ENCODE assay signal across 8 mouse cellular contexts in the genomic region with DNA sequence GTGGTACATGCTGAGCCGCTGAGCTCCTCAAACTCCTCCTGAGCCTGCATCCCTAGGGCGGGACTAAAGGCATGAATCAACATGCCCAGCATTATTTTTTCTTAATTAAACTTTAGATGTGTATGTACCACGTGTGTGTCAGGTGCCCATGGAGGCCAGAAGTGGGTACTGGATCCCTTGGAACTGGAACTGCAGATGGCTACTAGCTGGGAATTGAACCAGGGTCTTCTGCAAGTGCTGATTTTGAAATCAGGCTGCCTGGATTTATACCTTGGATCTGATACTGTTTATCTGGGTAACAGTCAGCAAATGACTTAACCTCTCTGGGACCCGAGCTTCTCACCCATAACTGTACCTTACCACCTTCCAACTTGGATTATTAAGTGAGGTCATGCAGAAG. TPM values are rescaled to one million over a fixed set of nuclear protein-coding genes. Genes with fewer than 3 reads are reported as not detected.
DNase-seq lines count a peak whose midpoint lies in the region; ATAC-seq and TF ChIP-seq lines count a peak whose summit lies in the region.

No protein-coding gene starts in this region.

- peak overlapping the region; percentile 96; the same call in 1 of the 2 replicates for H3K27ac ChIP-seq in heart, postnatal 0 days (ENCODE audit: low read depth)
- H3K27ac ChIP-seq in embryonic facial prominence, embryonic 10.5 days (replicated peaks) = peak overlapping the region; percentile 96; the same call in 1 of the 2 replicates
- peak overlapping the region; percentile 99 for H3K27ac ChIP-seq in intestine, embryonic 16.5 days (ENCODE audit: low read length)
- H3K27ac ChIP-seq in midbrain, postnatal 0 days (ENCODE audit: low read depth, low read length) = peak overlapping the region; percentile 97; the same call in 1 of the 2 replicates

- H3K27me3 ChIP-seq in heart, postnatal 0 days (ENCODE audit: control insufficient read depth, insufficient read depth, low read length) = no peaks in the 10 kb centered on the region
- no peaks in the 10 kb centered on the region for H3K27me3 ChIP-seq in embryonic facial prominence, embryonic 10.5 days (replicated peaks; ENCODE audit: low read depth, poor library complexity, severe bottlenecking)
- no peaks in the 10 kb centered on the region for H3K27me3 ChIP-seq in intestine, embryonic 16.5 days (replicated peaks; ENCODE audit: control insufficient read depth, insufficient read depth, low read length)
- H3K27me3 ChIP-seq in midbrain, postnatal 0 days (ENCODE audit: insufficient read depth, low read length) = no peaks in the 10 kb centered on the region

- no peaks in the 10 kb centered on the region for H3K9me3 ChIP-seq in heart, postnatal 0 days (replicated peaks; ENCODE audit: control insufficient read depth, low read length)
- no peaks in the 10 kb centered on the region for H3K9me3 ChIP-seq in embryonic facial prominence, embryonic 10.5 days
- H3K9me3 ChIP-seq in intestine, embryonic 16.5 days (ENCODE audit: control insufficient read depth, low read length) = no peaks in the 10 kb centered on the region
- H3K9me3 ChIP-seq in midbrain, postnatal 0 days (ENCODE audit: low read length) = no peaks in the 10 kb centered on the region

- peak overlapping the region; percentile 82 for H3K4me2 ChIP-seq in heart, postnatal 0 days (ENCODE audit: low read depth, low read length)
- peak overlapping the region; percentile 60 for H3K4me2 ChIP-seq in intestine, embryonic 16.5 days (ENCODE audit: low read depth, low read length)
- H3K4me2 ChIP-seq in midbrain, postnatal 0 days (ENCODE audit: low read depth, low read length, poor library complexity, severe bottlenecking) = peak overlapping the region; percentile 62

- TF ChIP-seq CTCF in heart, postnatal 0 days (IDR thresholded peaks at IDR 0.05; ENCODE audit: low read depth) = no peak
- no peak for TF ChIP-seq CTCF in midbrain, postnatal 0 days (IDR thresholded peaks at IDR 0.05)

- WGBS in heart, postnatal 0 days = 58% methylated on average over 4 of the region's 4 CpGs
- WGBS in embryonic facial prominence, embryonic 10.5 days = 70% methylated on average over 4 of the region's 4 CpGs
- WGBS in intestine, embryonic 16.5 days = 49% methylated on average over 4 of the region's 4 CpGs
- WGBS in midbrain, postnatal 0 days = 67% methylated on average over 4 of the region's 4 CpGs

- ATAC-seq in heart, postnatal 0 days (ENCODE audit: insufficient read depth, low read depth) = no peak
- ATAC-seq in intestine, embryonic 16.5 days = no peak
- ATAC-seq in midbrain, postnatal 0 days (ENCODE audit: low FRiP score) = no peak

- peak overlapping the region; percentile 83 for H3K9ac ChIP-seq in heart, postnatal 0 days (replicated peaks; ENCODE audit: low read depth, low read length)
- peak overlapping the region; percentile 90 for H3K9ac ChIP-seq in intestine, embryonic 16.5 days (ENCODE audit: low read depth, low read length)
- peak overlapping the region; percentile 91 for H3K9ac ChIP-seq in midbrain, postnatal 0 days (replicated peaks; ENCODE audit: low read length, poor library complexity, severe bottlenecking)

- peaks cover 22% of the 10 kb centered on the region for H3K4me1 ChIP-seq in heart, postnatal 0 days (ENCODE audit: control insufficient read depth, insufficient read depth)
- H3K4me1 ChIP-seq in embryonic facial prominence, embryonic 10.5 days = peaks cover 25% of the 10 kb centered on the region
- H3K4me1 ChIP-seq in intestine, embryonic 16.5 days (ENCODE audit: control insufficient read depth, insufficient read depth, low read length) = peaks cover 13% of the 10 kb centered on the region
- peaks cover 10% of the 10 kb centered on the region; the same call in 1 of the 2 replicates for H3K4me1 ChIP-seq in midbrain, postnatal 0 days (ENCODE audit: insufficient read depth, low read length)

- DNase-seq in heart, postnatal 0 days (ENCODE audit: low spot score) = no peak
- DNase-seq in heart, adult 9 months (ENCODE audit: low spot score in 2 of 2) = no peak
- DNase-seq in embryonic facial prominence, embryonic 10.5 days (ENCODE audit: low spot score) = no peak
- no peak for DNase-seq in midbrain, postnatal 0 days (ENCODE audit: low spot score)
- no peak for DNase-seq in adrenal gland, postnatal 25 days
- no peak for DNase-seq in gastrocnemius, adult 8-10 months (ENCODE audit: low spot score in 2 of 2)
- DNase-seq in cerebellum, adult 11 months = no peak

- H3K36me3 ChIP-seq in heart, postnatal 0 days (replicated peaks; ENCODE audit: control insufficient read depth, insufficient read depth, low read length) = peaks cover 30% of the 10 kb centered on the region
- H3K36me3 ChIP-seq in embryonic facial prominence, embryonic 10.5 days (replicated peaks) = peaks cover 32% of the 10 kb centered on the region
- peaks cover 3% of the 10 kb centered on the region; the same call in 1 of the 2 replicates for H3K36me3 ChIP-seq in intestine, embryonic 16.5 days (ENCODE audit: control insufficient read depth, insufficient read depth, low read length)
- peaks cover 11% of the 10 kb centered on the region; the same call in 1 of the 2 replicates for H3K36me3 ChIP-seq in midbrain, postnatal 0 days (ENCODE audit: insufficient read depth, low read length)

- TF ChIP-seq EP300 in heart, postnatal 0 days (IDR thresholded peaks at IDR 0.05; ENCODE audit: low read depth) = no peak

- H3K4me3 ChIP-seq in heart, postnatal 0 days (ENCODE audit: low read depth, low read length) = peak overlapping the region; percentile 96
- peak overlapping the region; percentile 83 for H3K4me3 ChIP-seq in embryonic facial prominence, embryonic 10.5 days
- H3K4me3 ChIP-seq in intestine, embryonic 16.5 days (ENCODE audit: low read length) = peak overlapping the region; percentile 59
- H3K4me3 ChIP-seq in midbrain, postnatal 0 days (ENCODE audit: low read depth, low read length) = peak overlapping the region; percentile 69

RNA-seq across cellular contexts. Expression of a gene that starts 1.1 kb away (rescaled TPM):
- 38.3 and 66.4 TPM in 2 replicates for total RNA-seq in heart, postnatal 0 days (2014; rRNA removed; ENCODE audit: low replicate concordance)
- 40.9 and 41.5 TPM in 2 replicates for polyA plus RNA-seq in heart, postnatal 0 days (2015; fragmentation: Nextera tagmentation; extraction: Ambion mirVana)
- 125 and 127 TPM in 2 replicates for polyA plus RNA-seq in embryonic facial prominence, embryonic 10.5 days (2016; fragmentation: Nextera tagmentation; extraction: Ambion mirVana)
- 211 and 225 TPM in 2 replicates for polyA plus RNA-seq in intestine, embryonic 16.5 days (2015; fragmentation: Nextera tagmentation; extraction: Ambion mirVana)
- total RNA-seq in midbrain, postnatal 0 days (2014; rRNA removed) = 111 and 133 TPM in 2 replicates
- polyA plus RNA-seq in midbrain, postnatal 0 days (2015; fragmentation: Nextera tagmentation; extraction: Ambion mirVana) = 212 and 223 TPM in 2 replicates
- total RNA-seq in adrenal gland, postnatal 25 days (2021) = 269 and 403 TPM in 2 replicates
- total RNA-seq in gastrocnemius, adult 8-10 months (2022) = 10 to 100 TPM; 29.7 to 37.0 (median 31.1) TPM

RNA-seq across cellular contexts. Expression of a gene that starts 13.6 kb away (rescaled TPM):
- 40.8 and 45.8 TPM in 2 replicates for total RNA-seq in heart, postnatal 0 days (2014; rRNA removed; ENCODE audit: low replicate concordance)
- polyA plus RNA-seq in heart, postnatal 0 days (2015; fragmentation: Nextera tagmentation; extraction: Ambion mirVana) = 35.4 and 36.6 TPM in 2 replicates
- polyA plus RNA-seq in embryonic facial prominence, embryonic 10.5 days (2016; fragmentation: Nextera tagmentation; extraction: Ambion mirVana) = 117 and 127 TPM in 2 replicates
- polyA plus RNA-seq in intestine, embryonic 16.5 days (2015; fragmentation: Nextera tagmentation; extraction: Ambion mirVana) = 78.1 and 88.7 TPM in 2 replicates
- 50.9 and 65.7 TPM in 2 replicates for total RNA-seq in midbrain, postnatal 0 days (2014; rRNA removed)
- 85.9 and 88.2 TPM in 2 replicates for polyA plus RNA-seq in midbrain, postnatal 0 days (2015; fragmentation: Nextera tagmentation; extraction: Ambion mirVana)
- total RNA-seq in adrenal gland, postnatal 25 days (2021) = 52.0 and 57.7 TPM in 2 replicates
- 10 to 100 TPM; 14.0 to 16.7 (median 14.9) TPM for total RNA-seq in gastrocnemius, adult 8-10 months (2022)

RNA-seq across cellular contexts. Expression of a gene that starts 18.5 kb away (rescaled TPM):
- not detected in 2 replicates for total RNA-seq in heart, postnatal 0 days (2014; rRNA removed; ENCODE audit: low replicate concordance)
- polyA plus RNA-seq in heart, postnatal 0 days (2015; fragmentation: Nextera tagmentation; extraction: Ambion mirVana) = 0.38 TPM in 1 of 2 replicates, not detected in the other
- 3.4 and 3.5 TPM in 2 replicates for polyA plus RNA-seq in embryonic facial prominence, embryonic 10.5 days (2016; fragmentation: Nextera tagmentation; extraction: Ambion mirVana)
- polyA plus RNA-seq in intestine, embryonic 16.5 days (2015; fragmentation: Nextera tagmentation; extraction: Ambion mirVana) = 0.91 and 1.6 TPM in 2 replicates
- total RNA-seq in midbrain, postnatal 0 days (2014; rRNA removed) = not detected in 2 replicates
- polyA plus RNA-seq in midbrain, postnatal 0 days (2015; fragmentation: Nextera tagmentation; extraction: Ambion mirVana) = 0.64 TPM in 1 of 2 replicates, not detected in the other
- 2.6 and 2.8 TPM in 2 replicates for total RNA-seq in adrenal gland, postnatal 25 days (2021)
- not detected for total RNA-seq in gastrocnemius, adult 8-10 months (2022)

RNA-seq across cellular contexts. Expression of a gene that starts 19.2 kb away (rescaled TPM):
- 104 and 105 TPM in 2 replicates for total RNA-seq in heart, postnatal 0 days (2014; rRNA removed; ENCODE audit: low replicate concordance)
- polyA plus RNA-seq in heart, postnatal 0 days (2015; fragmentation: Nextera tagmentation; extraction: Ambion mirVana) = 57.0 and 63.6 TPM in 2 replicates
- 97.0 and 108 TPM in 2 replicates for polyA plus RNA-seq in embryonic facial prominence, embryonic 10.5 days (2016; fragmentation: Nextera tagmentation; extraction: Ambion mirVana)
- polyA plus RNA-seq in intestine, embryonic 16.5 days (2015; fragmentation: Nextera tagmentation; extraction: Ambion mirVana) = 120 and 124 TPM in 2 replicates
- total RNA-seq in midbrain, postnatal 0 days (2014; rRNA removed) = 112 and 147 TPM in 2 replicates
- polyA plus RNA-seq in midbrain, postnatal 0 days (2015; fragmentation: Nextera tagmentation; extraction: Ambion mirVana) = 104 and 106 TPM in 2 replicates
- 92.3 and 106 TPM in 2 replicates for total RNA-seq in adrenal gland, postnatal 25 days (2021)
- total RNA-seq in gastrocnemius, adult 8-10 months (2022) = 10 to 100 TPM; 12.3 to 19.8 (median 14.9) TPM

RNA-seq across cellular contexts. Expression of a gene that starts 34.9 kb away (rescaled TPM):
- 42.3 and 46.8 TPM in 2 replicates for total RNA-seq in heart, postnatal 0 days (2014; rRNA removed; ENCODE audit: low replicate concordance)
- 54.8 and 59.2 TPM in 2 replicates for polyA plus RNA-seq in heart, postnatal 0 days (2015; fragmentation: Nextera tagmentation; extraction: Ambion mirVana)
- 254 and 269 TPM in 2 replicates for polyA plus RNA-seq in embryonic facial prominence, embryonic 10.5 days (2016; fragmentation: Nextera tagmentation; extraction: Ambion mirVana)
- polyA plus RNA-seq in intestine, embryonic 16.5 days (2015; fragmentation: Nextera tagmentation; extraction: Ambion mirVana) = 133 and 137 TPM in 2 replicates
- 67.4 and 75.6 TPM in 2 replicates for total RNA-seq in midbrain, postnatal 0 days (2014; rRNA removed)
- 90.0 and 92.8 TPM in 2 replicates for polyA plus RNA-seq in midbrain, postnatal 0 days (2015; fragmentation: Nextera tagmentation; extraction: Ambion mirVana)
- 128 and 179 TPM in 2 replicates for total RNA-seq in adrenal gland, postnatal 25 days (2021)
- total RNA-seq in gastrocnemius, adult 8-10 months (2022) = 10 to 100 TPM; 24.0 to 34.0 (median 27.7) TPM
